Mouse (Mus musculus): Measurements from ENCODE around the gene Abcb5.

DNA sequence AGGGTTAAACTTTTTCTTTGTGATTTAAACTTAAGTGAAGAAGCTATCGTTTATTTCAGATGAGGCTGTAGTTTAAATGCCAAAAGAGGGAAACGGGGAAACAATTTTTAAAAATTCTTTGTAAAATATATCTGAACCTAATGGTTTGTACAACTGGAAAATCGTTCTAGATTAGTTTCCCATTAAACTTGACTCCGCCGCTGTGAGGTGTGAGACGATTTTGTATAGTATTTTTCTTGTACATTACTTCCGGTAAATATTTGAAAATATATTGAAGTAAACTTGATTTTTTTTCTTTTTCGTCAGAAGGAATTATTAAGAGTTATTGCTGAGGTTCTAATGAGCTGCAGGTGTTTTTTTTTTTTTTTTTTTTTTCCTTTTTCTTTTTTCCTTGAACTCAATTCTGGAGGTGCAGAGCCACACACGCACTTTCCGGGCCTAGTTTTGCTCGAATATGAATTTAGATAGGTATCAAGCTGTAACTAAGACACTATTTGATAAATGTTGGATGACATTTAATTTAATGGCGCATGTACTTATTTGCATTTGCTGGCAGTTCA, 115.3 kb downstream of the Abcb5 start:
- TF ChIP-seq POLR2A (IDR thresholded peaks at IDR 0.05; ENCODE audit: insufficient read depth, low read depth, low read length), result no peak
- TF ChIP-seq EP300 (IDR thresholded peaks at IDR 0.05; ENCODE audit: insufficient read depth, low read depth, low read length), result no peak
- no peak for TF ChIP-seq CTCF (IDR thresholded peaks at IDR 0.05)
